Mouse (Mus musculus): ENCODE results near the gene Pbx4. TPM values are rescaled to one million over a fixed set of nuclear protein-coding genes. Genes with fewer than 3 reads are reported as not detected.

Gene Pbx4
- total RNA-seq (2012; rRNA removed) (3.1 and 5.9 TPM in 2 replicates), total RNA-seq (2014; rRNA removed) (1.0 and 1.5 TPM in 2 replicates), polyA plus RNA-seq (2012; ENCODE audit: insufficient read length, low read depth) (2.4 and 3.5 TPM in 2 replicates)

- TF ChIP-seq MAX (IDR thresholded peaks at IDR 0.05; ENCODE audit: low read length) (peak; percentile 64), ZMIZ1 (IDR thresholded peaks at IDR 0.05; ENCODE audit: low read depth, low read length) (no peak), MAFK (IDR thresholded peaks at IDR 0.05; ENCODE audit: insufficient replicate concordance, low read length) (no peak), CTCF (conservative IDR thresholded peaks at IDR 0.05 in 1 of 2, IDR thresholded peaks at IDR 0.05 in 1 of 2; ENCODE audit: low read depth in 2 of 2, low read length in 2 of 2) (peak in 1 of 2 experiments; percentile 11; a peak in 1 of 4 replicates), ELF1 (IDR thresholded peaks at IDR 0.05; ENCODE audit: low read depth, low read length) (no peak), NRF1 (IDR thresholded peaks at IDR 0.05; ENCODE audit: low read depth, low read length) (peak; percentile 94), E2F4 (IDR thresholded peaks at IDR 0.05; ENCODE audit: insufficient replicate concordance, low read depth, low read length) (no peak), IRF4 (IDR thresholded peaks at IDR 0.05; ENCODE audit: low read depth, low read length) (peak; percentile 66), NELFE (IDR thresholded peaks at IDR 0.05; ENCODE audit: low read depth, low read length) (0 out of 2 replicates have a peak, but pooled peaks have one; percentile 53), BHLHE40 (IDR thresholded peaks at IDR 0.05; ENCODE audit: low read depth, low read length) (peak; percentile 88), RAD21 (IDR thresholded peaks at IDR 0.05; ENCODE audit: low read depth, low read length) (no peak; the same call in none of the 2 replicates), MXI1 (IDR thresholded peaks at IDR 0.05; ENCODE audit: low read depth, low read length) (peak; percentile 38; the same call in 1 of the 2 replicates), SIN3A (IDR thresholded peaks at IDR 0.05; ENCODE audit: low read length) (peak; percentile 37; the same call in 1 of the 2 replicates), TCF12 (IDR thresholded peaks at IDR 0.05; ENCODE audit: low read depth, low read length) (peak; percentile 49; the same call in 1 of the 2 replicates), TBP (conservative IDR thresholded peaks at IDR 0.05; ENCODE audit: low read depth, low read length) (no peak), RCOR1 (conservative IDR thresholded peaks at IDR 0.05; ENCODE audit: low read depth, low read length) (no peak), USF2 (conservative IDR thresholded peaks at IDR 0.05; ENCODE audit: low read depth, low read length) (no peak), ZKSCAN1 (IDR thresholded peaks at IDR 0.05; ENCODE audit: borderline replicate concordance, low read depth, low read length) (no peak), KAT2A (IDR thresholded peaks at IDR 0.05; ENCODE audit: insufficient replicate concordance, low read length) (no peak), JUN (IDR thresholded peaks at IDR 0.05; ENCODE audit: insufficient read depth, low read depth, low read length) (no peak), POLR2A (IDR thresholded peaks at IDR 0.05; ENCODE audit: low read depth, low read length) (peak; percentile 45; the same call in 1 of the 2 replicates), UBTF (IDR thresholded peaks at IDR 0.05; ENCODE audit: low read depth, low read length) (no peak), PAX5 (IDR thresholded peaks at IDR 0.05; ENCODE audit: low read length) (no peak), CHD2 (IDR thresholded peaks at IDR 0.05; ENCODE audit: low read length) (0 out of 2 replicates have a peak, but pooled peaks have one; percentile 15)
- 0 out of 2 replicates have a peak within 1 kb of the TSS, but pooled peaks have one; percentile 45 for H3K27ac ChIP-seq (ENCODE audit: insufficient read depth, low read depth)
- DNase-seq (ENCODE audit: extremely low read depth), result peak; percentile 99
- no peaks in the 10 kb centered on the region for H3K27me3 ChIP-seq (replicated peaks)
- H3K9ac ChIP-seq (ENCODE audit: insufficient read depth, low read depth), result peak within 1 kb of the TSS; percentile 48
- H3K4me1 ChIP-seq (ENCODE audit: control insufficient read depth in 1 of 2, insufficient read depth in 2 of 2), result peaks cover 11 to 50% of the 10 kb centered on the region in 2 experiments
- peak within 1 kb of the TSS; percentile 95 for H3K4me2 ChIP-seq (ENCODE audit: insufficient read depth, low read depth, poor library complexity, severe bottlenecking)
- peaks cover 0 to 7% of the 10 kb centered on the region in 2 experiments for H3K36me3 ChIP-seq (replicated peaks in 1 of 2; ENCODE audit: control insufficient read depth in 1 of 2, insufficient read depth in 1 of 2, low read length in 1 of 2)
- peak within 1 kb of the TSS; percentile 64 to 92 (median 67) for H3K4me3 ChIP-seq (replicated peaks in 1 of 3; ENCODE audit: low read depth in 2 of 3, low read length in 2 of 3, poor library complexity in 1 of 3)
- dilution Hi-C loops (cut with MboI; ENCODE audit: extremely low pct_ligation_motif_present, extremely low pct_unique_long_range_greater_than_20kb, low sequenced_read_pairs), result no loop called here
- H3K79me2 ChIP-seq (replicated peaks; ENCODE audit: control insufficient read depth, extremely low read depth, insufficient read depth, poor library complexity, severe bottlenecking), result no peaks in the 10 kb centered on the region
- in situ Hi-C loops (cut with MboI; ENCODE audit: low pct_ligation_motif_present, low pct_unique_long_range_greater_than_20kb, low sequenced_read_pairs), result no loop called here
- no peaks in the 10 kb centered on the region for H3K9me3 ChIP-seq (replicated peaks; ENCODE audit: low read length)
Measured at GRCm38 (mm10) chr8:69832298-69832853, at the start of gene Pbx4. TSS of gene Pbx4 (plus strand) at chr8:69832491.

Data from CH12.LX (cell line).